Mouse (Mus musculus): Measurements from ENCODE around the gene Pprc1. TPM values are rescaled to one million over a fixed set of nuclear protein-coding genes. Genes with fewer than 3 reads are reported as not detected.

Gene Pprc1
- polyA plus RNA-seq, 1 experiment from 2014 or later, result 21.7 TPM

- H3K9ac ChIP-seq (replicated peaks; ENCODE audit: low read depth, low read length), result no peak overlapping the region
- no peak for ATAC-seq (ENCODE audit: low read depth)
- WGBS, result 76% methylated on average over 17 of the region's 17 CpGs
These were observed 39.7 kb upstream of the Pprc1 start for GRCm38 (mm10) chr19:46004814-46005466.

DNA sequence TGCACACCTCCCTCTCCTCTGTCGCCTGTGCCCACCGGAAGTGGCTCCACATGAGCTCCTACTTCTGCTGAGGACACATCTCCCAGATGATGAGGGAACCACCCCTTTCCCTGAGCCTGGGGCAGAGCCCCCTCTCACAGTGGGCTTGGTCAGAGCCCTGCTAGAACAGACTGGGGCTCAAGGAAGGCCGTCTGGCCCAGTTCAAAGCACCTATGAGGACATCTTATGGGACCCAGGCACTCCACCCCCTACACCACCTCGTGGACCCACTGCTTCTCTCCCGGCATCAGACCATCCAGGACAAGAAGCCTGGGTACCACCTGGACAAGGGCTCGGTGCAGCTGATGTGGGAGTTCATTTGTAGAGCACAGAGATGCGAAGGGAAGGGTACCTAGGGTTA is 39.0 kb upstream of the Pprc1 start:
- Histone ChIP-seq H3K4me2 (ENCODE audit: low read depth, low read length) (no peak overlapping the region), H3K36me3 (ENCODE audit: control insufficient read depth, insufficient read depth, low read length) (no peaks in the 10 kb centered on the region), H3K4me3 (ENCODE audit: low read depth, low read length) (no peak overlapping the region), H3K27me3 (ENCODE audit: control insufficient read depth, insufficient read depth, low read length) (0 out of 2 replicates have a peak, but pooled peaks cover 3% of the 10 kb centered on the region), H3K9ac (replicated peaks; ENCODE audit: low read depth, low read length) (no peak overlapping the region), H3K4me1 (ENCODE audit: control insufficient read depth, insufficient read depth, low read length) (no peaks in the 10 kb centered on the region), H3K27ac (ENCODE audit: low read depth, low read length) (no peak overlapping the region), H3K9me3 (ENCODE audit: control insufficient read depth, low read length) (no peaks in the 10 kb centered on the region)
- 84% methylated on average over 7 of the region's 7 CpGs for WGBS
- no peak for ATAC-seq (ENCODE audit: low read depth)

More at GRCm38 (mm10) chr19:46004814-46005466, 39.7 kb upstream of the Pprc1 start:
- H3K27ac ChIP-seq (ENCODE audit: low read depth, low read length), result no peak overlapping the region
- no peaks in the 10 kb centered on the region for H3K9me3 ChIP-seq (ENCODE audit: control insufficient read depth, low read length)
- no peak overlapping the region for H3K4me2 ChIP-seq (ENCODE audit: low read depth, low read length)
- H3K4me3 ChIP-seq (ENCODE audit: low read depth, low read length), result no peak overlapping the region
- H3K27me3 ChIP-seq (ENCODE audit: control insufficient read depth, insufficient read depth, low read length), result 0 out of 2 replicates have a peak, but pooled peaks cover 3% of the 10 kb centered on the region
- no peaks in the 10 kb centered on the region for H3K36me3 ChIP-seq (ENCODE audit: control insufficient read depth, insufficient read depth, low read length)
- H3K4me1 ChIP-seq (ENCODE audit: control insufficient read depth, insufficient read depth, low read length), result no peaks in the 10 kb centered on the region

DNA sequence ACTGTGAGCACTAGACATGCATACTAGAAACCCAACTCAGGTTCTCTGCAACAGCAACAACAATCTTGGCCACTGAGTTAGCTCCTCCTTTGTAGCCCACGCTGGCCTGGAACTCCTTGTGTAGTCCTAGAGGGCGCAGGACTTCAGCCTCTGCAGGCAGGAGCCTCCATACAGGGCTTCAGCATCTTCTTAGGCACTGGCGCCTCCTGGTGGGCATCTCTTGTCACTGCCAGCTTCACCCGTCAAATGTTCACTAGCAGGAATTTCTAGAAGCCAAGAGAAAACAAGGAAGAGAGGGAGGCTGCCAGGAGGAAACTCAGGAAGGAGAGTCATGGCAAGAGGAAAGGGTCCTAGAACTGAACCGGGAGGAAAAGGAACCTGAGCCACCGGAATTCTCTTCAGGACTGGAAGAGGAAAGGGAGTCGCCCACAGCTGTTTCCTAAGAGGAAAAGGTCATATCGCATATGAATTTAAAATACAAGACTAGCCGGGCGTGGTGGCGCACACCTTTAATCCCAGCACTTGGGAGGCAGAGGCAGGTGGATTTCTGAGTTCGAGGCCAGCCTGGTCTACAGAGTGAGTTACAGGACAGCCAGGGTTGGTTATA is 30.0 kb upstream of the Pprc1 start:
- WGBS, result 41% methylated on average over 12 of the region's 12 CpGs
- Histone ChIP-seq H3K4me2 (ENCODE audit: low read depth, low read length) (no peak overlapping the region), H3K36me3 (ENCODE audit: control insufficient read depth, insufficient read depth, low read length) (no peaks in the 10 kb centered on the region), H3K4me1 (ENCODE audit: control insufficient read depth, insufficient read depth, low read length) (no peaks in the 10 kb centered on the region), H3K27ac (ENCODE audit: low read depth, low read length) (no peak overlapping the region), H3K9me3 (ENCODE audit: control insufficient read depth, low read length) (no peaks in the 10 kb centered on the region), H3K4me3 (ENCODE audit: low read depth, low read length) (no peak overlapping the region), H3K27me3 (ENCODE audit: control insufficient read depth, insufficient read depth, low read length) (no peaks in the 10 kb centered on the region), H3K9ac (replicated peaks; ENCODE audit: low read depth, low read length) (no peak overlapping the region)
- ATAC-seq (ENCODE audit: low read depth), result peak; percentile 69; the same call in 1 of the 2 replicates

- 89% methylated on average over 2 of the region's 2 CpGs for WGBS
- Histone ChIP-seq H3K36me3 (ENCODE audit: control insufficient read depth, insufficient read depth, low read length) (no peaks in the 10 kb centered on the region), H3K9me3 (ENCODE audit: control insufficient read depth, low read length) (no peaks in the 10 kb centered on the region), H3K27me3 (ENCODE audit: control insufficient read depth, insufficient read depth, low read length) (no peaks in the 10 kb centered on the region), H3K9ac (replicated peaks; ENCODE audit: low read depth, low read length) (no peak overlapping the region), H3K27ac (ENCODE audit: low read depth, low read length) (no peak overlapping the region), H3K4me2 (ENCODE audit: low read depth, low read length) (no peak overlapping the region), H3K4me3 (ENCODE audit: low read depth, low read length) (no peak overlapping the region), H3K4me1 (ENCODE audit: control insufficient read depth, insufficient read depth, low read length) (no peaks in the 10 kb centered on the region)
- no peak for ATAC-seq (ENCODE audit: low read depth)
These were observed 28.7 kb upstream of the Pprc1 start for GRCm38 (mm10) chr19:46016023-46016422.

DNA sequence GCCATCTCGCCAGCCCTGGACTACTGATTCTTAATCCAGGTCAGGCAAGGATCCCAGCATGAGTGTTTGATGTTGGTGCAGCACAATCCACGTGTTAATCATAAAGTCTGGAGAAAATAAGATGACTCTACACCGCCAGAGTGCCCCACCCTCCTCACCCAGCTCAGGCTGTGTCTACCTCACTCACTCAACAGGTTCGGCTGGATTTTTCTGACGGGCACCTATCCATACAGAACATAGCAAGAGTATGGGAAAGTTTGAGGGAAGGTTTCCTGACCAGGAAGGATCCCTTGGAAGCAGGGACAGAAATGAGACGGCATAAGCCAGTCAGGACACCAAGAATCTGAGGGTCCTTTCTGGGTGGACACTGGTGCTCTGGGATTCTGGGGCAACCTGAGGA is 19.7 kb upstream of the Pprc1 start:
- WGBS, result 83% methylated on average over 6 of the region's 6 CpGs
- no peak for ATAC-seq (ENCODE audit: low read depth)
- Histone ChIP-seq H3K4me2 (ENCODE audit: low read depth, low read length) (no peak overlapping the region), H3K27ac (ENCODE audit: low read depth, low read length) (no peak overlapping the region), H3K36me3 (ENCODE audit: control insufficient read depth, insufficient read depth, low read length) (no peaks in the 10 kb centered on the region), H3K4me3 (ENCODE audit: low read depth, low read length) (no peak overlapping the region), H3K27me3 (ENCODE audit: control insufficient read depth, insufficient read depth, low read length) (no peaks in the 10 kb centered on the region), H3K9ac (replicated peaks; ENCODE audit: low read depth, low read length) (no peak overlapping the region), H3K4me1 (ENCODE audit: control insufficient read depth, insufficient read depth, low read length) (no peaks in the 10 kb centered on the region), H3K9me3 (ENCODE audit: control insufficient read depth, low read length) (no peaks in the 10 kb centered on the region)

- Histone ChIP-seq H3K27ac (ENCODE audit: low read depth, low read length) (no peak overlapping the region), H3K4me1 (ENCODE audit: control insufficient read depth, insufficient read depth, low read length) (no peaks in the 10 kb centered on the region), H3K4me2 (ENCODE audit: low read depth, low read length) (no peak overlapping the region), H3K4me3 (ENCODE audit: low read depth, low read length) (no peak overlapping the region), H3K27me3 (ENCODE audit: control insufficient read depth, insufficient read depth, low read length) (no peaks in the 10 kb centered on the region), H3K9ac (replicated peaks; ENCODE audit: low read depth, low read length) (no peak overlapping the region), H3K36me3 (ENCODE audit: control insufficient read depth, insufficient read depth, low read length) (peaks cover under 1% of the 10 kb centered on the region; the same call in 1 of the 2 replicates), H3K9me3 (ENCODE audit: control insufficient read depth, low read length) (no peaks in the 10 kb centered on the region)
- no peak for ATAC-seq (ENCODE audit: low read depth)
- WGBS, result 67% methylated on average over 8 of the region's 8 CpGs
These were observed 18.1 kb upstream of the Pprc1 start for GRCm38 (mm10) chr19:46026567-46026966.

DNA sequence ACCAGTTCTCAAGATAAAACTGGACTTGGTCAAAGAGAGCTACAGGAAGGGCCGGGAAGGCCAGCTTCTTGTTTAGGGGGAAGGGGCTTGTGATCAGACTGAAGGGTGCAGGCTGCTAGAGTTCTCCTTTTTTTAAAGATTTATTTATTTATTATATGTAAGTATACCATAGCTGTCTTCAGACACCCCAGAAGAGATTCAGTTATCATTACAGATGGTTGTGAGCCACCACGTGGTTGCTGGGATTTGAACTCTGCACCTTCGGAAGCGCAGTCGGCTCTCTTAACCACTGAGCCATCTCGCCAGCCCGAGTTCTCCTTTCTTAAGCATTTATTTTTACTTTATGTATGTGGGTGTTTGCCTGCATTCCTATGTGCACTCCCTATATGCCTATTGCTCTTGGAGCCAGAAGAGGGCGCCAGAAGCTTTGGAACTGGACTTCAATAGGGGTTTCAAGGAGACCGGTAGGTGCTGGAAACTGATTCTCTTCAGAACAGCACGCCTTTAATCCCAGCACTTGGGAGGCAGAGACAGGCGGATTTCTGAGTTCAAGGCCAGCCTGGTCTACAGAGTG is 15.9 kb upstream of the Pprc1 start:
- no peak for ATAC-seq (ENCODE audit: low read depth)
- H3K4me1 ChIP-seq (ENCODE audit: control insufficient read depth, insufficient read depth, low read length), result no peaks in the 10 kb centered on the region
- H3K9me3 ChIP-seq (ENCODE audit: control insufficient read depth, low read length), result no peaks in the 10 kb centered on the region
- no peaks in the 10 kb centered on the region for H3K27me3 ChIP-seq (ENCODE audit: control insufficient read depth, insufficient read depth, low read length)
- no peak overlapping the region for H3K4me3 ChIP-seq (ENCODE audit: low read depth, low read length)
- 77% methylated on average over 11 of the region's 11 CpGs for WGBS
- no peak overlapping the region for H3K9ac ChIP-seq (replicated peaks; ENCODE audit: low read depth, low read length)
- peaks cover 23% of the 10 kb centered on the region for H3K36me3 ChIP-seq (ENCODE audit: control insufficient read depth, insufficient read depth, low read length)
- no peak overlapping the region for H3K4me2 ChIP-seq (ENCODE audit: low read depth, low read length)
- H3K27ac ChIP-seq (ENCODE audit: low read depth, low read length), result no peak overlapping the region

DNA sequence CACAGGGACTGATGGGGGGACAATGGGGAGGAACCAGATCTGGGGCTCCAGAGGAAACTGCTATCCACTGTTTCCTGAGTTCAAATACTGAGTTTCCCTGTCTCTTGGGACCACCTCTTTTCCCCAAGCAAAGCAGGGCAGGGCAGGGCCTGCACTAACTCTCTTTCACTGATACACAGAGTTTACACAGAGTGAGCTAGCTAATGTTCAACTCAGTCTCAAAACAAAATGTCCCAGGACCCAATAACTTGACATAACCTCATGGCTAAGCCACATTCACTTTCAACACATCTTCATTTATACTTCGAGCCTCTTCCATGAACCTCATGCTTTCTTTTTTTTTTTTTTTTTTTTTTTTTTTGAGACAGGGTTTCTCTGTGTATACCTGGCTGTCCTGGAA is 15.0 kb upstream of the Pprc1 start:
- Histone ChIP-seq H3K9ac (replicated peaks; ENCODE audit: low read depth, low read length) (no peak overlapping the region), H3K4me1 (ENCODE audit: control insufficient read depth, insufficient read depth, low read length) (no peaks in the 10 kb centered on the region), H3K4me2 (ENCODE audit: low read depth, low read length) (no peak overlapping the region), H3K27me3 (ENCODE audit: control insufficient read depth, insufficient read depth, low read length) (no peaks in the 10 kb centered on the region), H3K36me3 (ENCODE audit: control insufficient read depth, insufficient read depth, low read length) (peaks cover 31% of the 10 kb centered on the region), H3K4me3 (ENCODE audit: low read depth, low read length) (no peak overlapping the region), H3K9me3 (ENCODE audit: control insufficient read depth, low read length) (no peaks in the 10 kb centered on the region), H3K27ac (ENCODE audit: low read depth, low read length) (no peak overlapping the region)
- no peak for ATAC-seq (ENCODE audit: low read depth)
- WGBS, result 94% methylated on average over 1 of the region's 1 CpGs
